Mouse (Mus musculus) hindbrain, embryonic 14.5 days (tissue): ENCODE results near the gene Mrpl20. TPM values are rescaled to one million over a fixed set of nuclear protein-coding genes. Genes with fewer than 3 reads are reported as not detected.

ENCODE experiments used
- ATAC-seq: fragments of 200-750 bp; cut with Nextera tagmentation; 2 replicates; pipeline ENCODE4 v1.8.0; 2017; ENCODE audit warnings: moderate number of reproducible peaks, mild to moderate bottlenecking, moderate TSS enrichment, moderate library complexity; ENCODE audit not compliant: low FRiP score
- DNase-seq: peaks from one replicate; pipeline ENCODE4 v3.0.0-alpha.2; 2015; ENCODE audit warnings: low spot score
- H3K27ac ChIP-seq: fragments of 300-500 bp; sonication (generic); 2 replicates; pipeline ENCODE4 v1.5.1; 2014; ENCODE audit warnings: mild to moderate bottlenecking, moderate library complexity
- H3K27me3 ChIP-seq: fragments of 300-500 bp; sonication (generic); 2 replicates; pipeline ENCODE4 v1.6.1; 2014; ENCODE audit warnings: mild to moderate bottlenecking, low read length, mixed read lengths; ENCODE audit not compliant: control insufficient read depth, insufficient read depth
- H3K36me3 ChIP-seq: fragments of 300-500 bp; sonication (generic); replicated peaks from 2 replicates; pipeline ENCODE4 v1.6.1; 2014; ENCODE audit not compliant: control insufficient read depth, insufficient read depth
- H3K4me1 ChIP-seq: fragments of 300-500 bp; sonication (generic); replicated peaks from 2 replicates; pipeline ENCODE4 v1.6.1; 2014; ENCODE audit warnings: antibody characterized with exemption, low read length, mixed read lengths; ENCODE audit not compliant: control insufficient read depth, insufficient read depth
- H3K4me2 ChIP-seq: fragments of 300-500 bp; sonication (generic); replicated peaks from 2 replicates; pipeline ENCODE4 v1.6.1; 2014; ENCODE audit warnings: mild to moderate bottlenecking, moderate library complexity
- H3K4me3 ChIP-seq: fragments of 300-500 bp; sonication (generic); replicated peaks from 2 replicates; pipeline ENCODE4 v1.5.1; 2014; ENCODE audit warnings: mild to moderate bottlenecking, low read length
- H3K9ac ChIP-seq: fragments of 300-500 bp; sonication (generic); 2 replicates; pipeline ENCODE4 v1.6.1; 2014
- H3K9me3 ChIP-seq: fragments of 300-500 bp; sonication (generic); 2 replicates; pipeline ENCODE4 v1.6.1; 2016; ENCODE audit warnings: low read length; ENCODE audit not compliant: control insufficient read depth
- WGBS: fragments of 180-500 bp; shearing (Covaris S2); extraction: QIAGEN DNeasy Blood & Tissue Kit; methylation state at CpG from one replicate; pipeline ENCODE4 v1.1.7; 2014; 5-methylcytosine and 5-hydroxymethylcytosine counted together
- polyA plus RNA-seq: library from polyadenylated mRNA; unstranded; fragments of >200 nt; fragmentation: Nextera tagmentation; extraction: Ambion mirVana; gene quantifications from 2 replicates; pipeline ENCODE4 v1.2.1, GENCODE M21; 2014

Mrpl20 gene
- polyA plus RNA-seq, 1 experiment from 2014 or later = 267 TPM

DNA sequence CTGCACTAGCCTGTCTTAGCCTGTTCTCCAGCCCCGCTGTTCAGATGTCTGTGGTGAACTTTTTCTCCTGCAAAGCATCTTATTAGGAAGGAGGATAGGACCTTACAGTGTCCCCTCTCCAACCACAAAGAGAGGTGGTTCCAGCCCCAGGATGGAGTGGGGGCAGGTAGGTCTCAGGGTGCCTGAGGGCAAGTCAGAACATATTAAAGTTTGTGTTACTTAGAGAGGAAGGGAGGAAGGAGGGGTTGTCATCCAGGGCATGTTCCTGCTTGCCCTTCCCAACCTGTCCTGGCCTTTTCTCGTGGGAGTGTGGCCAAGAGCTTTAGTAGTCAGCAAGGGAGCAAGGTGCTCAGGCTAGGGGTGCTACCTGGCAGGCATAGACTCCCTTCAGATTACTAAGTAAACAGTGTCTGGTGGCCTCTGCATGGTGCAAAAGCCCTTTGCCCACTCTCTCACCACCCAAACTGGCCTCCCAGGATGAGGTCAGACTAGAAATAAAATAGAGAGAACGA lies 12.0 kb upstream of the Mrpl20 start:
- WGBS = 83% methylated on average over 3 of the region's 3 CpGs
- DNase-seq (no peak), ATAC-seq (no peak)
- no peak overlapping the region for H3K4me2 ChIP-seq
- no peak overlapping the region for H3K9ac ChIP-seq
- no peaks in the 10 kb centered on the region for H3K27me3 ChIP-seq
- H3K9me3 ChIP-seq = no peaks in the 10 kb centered on the region
- no peaks in the 10 kb centered on the region for H3K4me1 ChIP-seq
- H3K27ac ChIP-seq = no peak overlapping the region
- H3K4me3 ChIP-seq = no peak overlapping the region
- no peaks in the 10 kb centered on the region for H3K36me3 ChIP-seq

DNA sequence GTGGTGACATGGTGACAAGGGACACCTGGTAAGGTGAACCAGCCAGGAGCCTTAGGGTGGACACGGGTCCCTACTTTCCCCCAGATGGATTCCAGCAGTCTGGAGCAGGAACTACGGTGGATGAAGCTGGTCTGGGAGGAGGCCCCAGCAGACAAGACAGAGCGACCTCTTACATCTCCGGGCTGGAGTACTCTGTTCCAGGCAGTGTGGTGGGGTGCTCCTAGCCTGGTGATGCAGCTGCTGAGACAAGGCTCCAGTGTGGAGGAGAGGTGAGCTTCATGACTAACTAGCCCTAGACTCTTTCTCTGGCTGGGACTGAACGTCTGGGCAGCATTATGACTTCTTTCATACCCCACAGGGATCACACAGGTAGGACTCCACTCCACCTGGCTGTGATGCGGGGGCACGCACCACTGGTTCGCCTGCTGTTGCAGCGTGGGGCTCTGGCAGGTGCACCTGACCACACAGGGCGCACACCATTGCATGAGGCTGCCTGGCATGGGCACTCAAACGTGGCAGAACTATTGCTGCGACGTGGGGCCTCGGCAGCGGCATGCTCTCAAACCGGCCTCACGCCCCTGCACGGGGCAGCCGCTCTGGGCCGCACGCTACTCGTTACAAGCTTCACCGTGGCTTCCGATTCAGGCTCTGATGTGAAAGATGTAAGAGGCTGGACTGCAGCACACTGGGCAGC lies 11.3 kb upstream of the Mrpl20 start:
- Histone ChIP-seq H3K9ac (no peak overlapping the region), H3K36me3 (no peaks in the 10 kb centered on the region), H3K4me3 (no peak overlapping the region), H3K4me1 (no peaks in the 10 kb centered on the region), H3K27me3 (no peaks in the 10 kb centered on the region), H3K4me2 (no peak overlapping the region), H3K9me3 (no peaks in the 10 kb centered on the region), H3K27ac (no peak overlapping the region)
- no peak for ATAC-seq
- no peak for DNase-seq
- WGBS = 74% methylated on average over 24 of the region's 24 CpGs

DNA sequence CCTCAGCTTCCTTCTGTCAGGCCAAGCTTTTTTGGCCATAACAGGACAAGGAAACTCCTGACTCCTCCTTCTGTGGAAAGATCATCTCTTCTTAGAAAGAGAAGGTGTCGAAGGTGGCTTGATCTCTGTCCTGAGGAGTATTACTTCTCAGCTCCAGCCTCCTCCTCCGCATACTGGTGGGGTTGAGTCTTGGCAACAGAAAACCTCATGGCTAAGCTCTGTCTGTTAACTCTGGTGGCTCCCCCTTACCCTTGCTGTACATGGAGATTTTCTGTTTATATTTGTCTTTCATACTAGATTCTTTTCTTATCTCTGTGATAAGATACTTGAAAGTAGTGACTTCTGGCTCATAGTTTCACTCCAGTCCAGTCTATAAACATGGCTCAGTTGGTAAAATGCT lies 8.9 kb upstream of the Mrpl20 start:
- no peak for ATAC-seq
- Histone ChIP-seq H3K27me3 (no peaks in the 10 kb centered on the region), H3K4me1 (no peaks in the 10 kb centered on the region), H3K9me3 (no peaks in the 10 kb centered on the region), H3K27ac (no peak overlapping the region), H3K4me3 (no peak overlapping the region), H3K36me3 (no peaks in the 10 kb centered on the region), H3K4me2 (no peak overlapping the region), H3K9ac (no peak overlapping the region)
- no peak for DNase-seq
- WGBS = 87% methylated on average over 2 of the region's 2 CpGs

- no peaks in the 10 kb centered on the region for H3K27me3 ChIP-seq
- H3K4me3 ChIP-seq = no peak overlapping the region
- ATAC-seq = no peak
- H3K9me3 ChIP-seq = no peaks in the 10 kb centered on the region
- 100% methylated on average over 1 of the region's 1 CpGs for WGBS
- H3K27ac ChIP-seq = no peak overlapping the region
- peaks cover 20% of the 10 kb centered on the region for H3K36me3 ChIP-seq
- no peak for DNase-seq
- H3K4me2 ChIP-seq = no peak overlapping the region
- peaks cover 11% of the 10 kb centered on the region for H3K4me1 ChIP-seq
- H3K9ac ChIP-seq = no peak overlapping the region
Observed at GRCm38 (mm10) chr4:155802075-155802474, 603 bp upstream of the Mrpl20 start.

DNA sequence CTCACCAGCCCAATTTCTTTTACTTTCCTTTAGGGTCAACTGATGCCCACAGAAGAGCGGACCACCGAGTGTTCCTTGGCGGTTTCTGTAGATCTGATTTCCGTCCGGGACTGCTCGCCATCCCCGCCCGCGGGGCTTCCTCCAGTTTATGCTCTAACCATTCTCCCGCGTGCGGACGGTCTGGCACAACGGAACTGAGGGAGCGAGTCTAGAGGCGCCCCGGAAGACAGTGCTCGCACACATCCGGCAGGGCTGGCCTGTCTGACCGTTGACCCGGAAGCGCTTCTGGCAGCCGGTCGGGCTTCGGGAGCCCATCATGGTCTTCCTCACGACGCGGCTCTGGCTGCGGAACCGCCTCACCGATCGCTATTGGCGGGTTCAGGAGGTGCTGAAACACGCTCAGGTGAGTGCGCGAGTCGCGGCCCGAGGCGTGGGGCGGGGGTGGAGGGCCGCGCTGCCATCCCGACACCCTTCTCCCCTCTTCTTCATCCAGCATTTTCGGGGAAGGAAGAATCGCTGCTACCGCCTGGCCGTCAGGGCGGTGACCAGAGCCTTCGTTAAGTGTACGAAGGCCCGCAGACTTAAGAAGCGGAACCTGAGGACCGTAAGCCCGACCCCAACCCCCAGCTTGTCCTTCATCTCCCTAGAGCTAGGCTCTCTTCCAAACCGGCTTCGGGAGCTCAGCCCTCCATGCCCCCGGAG lies 813 bp downstream of the Mrpl20 start:
- H3K4me3 ChIP-seq = peak overlapping the region; percentile 82
- peaks cover 35% of the 10 kb centered on the region for H3K36me3 ChIP-seq
- DNase-seq (peak; percentile 97), ATAC-seq (peak; percentile 98)
- peak overlapping the region; percentile 67 for H3K27ac ChIP-seq
- H3K27me3 ChIP-seq = no peaks in the 10 kb centered on the region
- H3K9me3 ChIP-seq = no peaks in the 10 kb centered on the region
- WGBS = under 1% methylated on average over 57 of the region's 58 CpGs
- peak overlapping the region; percentile 77 for H3K9ac ChIP-seq
- peak overlapping the region; percentile 92 for H3K4me2 ChIP-seq
- H3K4me1 ChIP-seq = peaks cover 11% of the 10 kb centered on the region

GRCm38 (mm10) chr4:155807841-155808240 lies 5.2 kb downstream of the Mrpl20 start:
- peaks cover 64% of the 10 kb centered on the region for H3K36me3 ChIP-seq
- no peak for ATAC-seq

DNA sequence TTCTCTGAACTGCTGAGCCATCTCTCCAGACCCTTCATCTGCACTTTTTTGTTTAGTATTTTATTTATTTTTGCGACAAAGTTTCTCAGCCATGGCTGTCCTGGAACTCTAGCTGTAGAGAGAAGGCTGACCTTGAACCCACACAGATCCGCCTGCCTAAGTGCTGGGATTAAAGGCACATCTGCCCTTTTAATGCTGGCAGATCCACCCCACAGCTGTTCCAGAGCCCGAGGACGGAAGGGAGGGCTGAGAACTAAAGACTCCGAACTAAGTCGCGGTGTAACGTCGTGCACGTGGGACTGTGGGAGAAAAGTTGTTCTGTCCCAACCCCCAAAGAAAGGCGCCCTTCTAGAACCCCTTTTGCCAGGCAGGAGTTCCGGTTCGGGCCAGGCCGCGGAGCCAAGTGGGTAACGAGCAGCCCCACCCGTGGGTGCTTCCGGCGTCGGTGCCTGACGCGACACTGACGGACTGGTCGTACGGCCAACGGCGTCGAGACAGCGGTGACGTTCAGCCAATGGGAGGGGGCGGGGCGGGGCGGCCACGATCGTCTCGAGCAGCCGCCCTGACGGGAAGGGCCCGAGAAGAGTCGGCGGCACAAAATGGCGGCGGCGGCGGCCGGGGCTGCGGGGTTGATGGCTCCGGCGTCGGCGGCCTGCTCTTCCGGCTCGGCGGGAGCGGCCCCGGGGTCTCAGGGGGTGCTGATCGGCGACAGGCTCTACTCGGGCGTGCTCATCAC lies 9.4 kb downstream of the Mrpl20 start, which contains the start of gene Ccnl2:
Gene Ccnl2, plus strand, starts transcription at position 561 of the 736 bp plus-strand sequence.
- WGBS = under 1% methylated on average over 56 of the region's 60 CpGs
- Histone ChIP-seq H3K27me3 (no peaks in the 10 kb centered on the region), H3K4me2 (peak within 1 kb of the TSS; percentile 91), H3K36me3 (peaks cover 77% of the 10 kb centered on the region), H3K4me3 (peak within 1 kb of the TSS; percentile 100), H3K27ac (peak within 1 kb of the TSS; percentile 88), H3K9ac (peak within 1 kb of the TSS; percentile 98), H3K9me3 (no peaks in the 10 kb centered on the region), H3K4me1 (peaks cover 24% of the 10 kb centered on the region)
- peak; percentile 96 for DNase-seq
- ATAC-seq = peak; percentile 99

More at GRCm38 (mm10) chr4:155807841-155808240, 5.2 kb downstream of the Mrpl20 start:
- H3K27ac ChIP-seq = no peak overlapping the region
- H3K9ac ChIP-seq = no peak overlapping the region
- no peaks in the 10 kb centered on the region for H3K9me3 ChIP-seq
- H3K27me3 ChIP-seq = no peaks in the 10 kb centered on the region
- no peak overlapping the region for H3K4me2 ChIP-seq
- no peak for DNase-seq
- WGBS = 87% methylated on average over 3 of the region's 3 CpGs
- no peak overlapping the region for H3K4me3 ChIP-seq
- peaks cover 19% of the 10 kb centered on the region for H3K4me1 ChIP-seq

DNA sequence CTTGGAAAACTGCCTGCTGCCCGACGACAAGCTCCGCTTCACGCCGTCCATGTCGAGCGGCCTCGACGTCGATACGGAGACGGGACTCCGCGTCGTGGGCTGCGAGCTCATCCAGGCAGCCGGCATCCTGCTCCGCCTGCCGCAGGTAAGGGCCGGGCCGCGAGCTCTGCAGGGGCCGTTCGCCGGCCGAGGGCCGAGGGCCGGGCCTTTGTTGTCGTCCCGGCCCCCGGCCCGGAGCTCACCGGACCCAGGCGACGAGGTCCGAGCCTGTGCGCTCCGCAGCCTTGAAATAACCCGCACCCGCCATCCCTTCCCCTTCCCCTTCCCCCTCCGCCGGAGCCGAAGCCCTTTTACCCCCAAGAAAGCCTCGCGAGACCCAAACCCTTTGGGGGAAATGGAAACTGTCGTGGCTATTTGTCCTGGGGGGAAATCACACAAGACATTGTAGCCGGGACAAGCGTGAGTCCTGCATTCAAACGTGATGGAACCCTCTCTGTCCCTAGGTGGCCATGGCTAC lies 10.0 kb downstream of the Mrpl20 start:
- Histone ChIP-seq H3K4me2 (peak overlapping the region; percentile 91), H3K27me3 (no peaks in the 10 kb centered on the region), H3K9ac (peak overlapping the region; percentile 98), H3K27ac (peak overlapping the region; percentile 88), H3K9me3 (no peaks in the 10 kb centered on the region), H3K36me3 (peaks cover 77% of the 10 kb centered on the region), H3K4me1 (peaks cover 24% of the 10 kb centered on the region), H3K4me3 (peak overlapping the region; percentile 100)
- ATAC-seq = peak; percentile 46; the same call in 1 of the 2 replicates
- WGBS = under 1% methylated on average over 41 of the region's 49 CpGs
- DNase-seq = no peak

DNA sequence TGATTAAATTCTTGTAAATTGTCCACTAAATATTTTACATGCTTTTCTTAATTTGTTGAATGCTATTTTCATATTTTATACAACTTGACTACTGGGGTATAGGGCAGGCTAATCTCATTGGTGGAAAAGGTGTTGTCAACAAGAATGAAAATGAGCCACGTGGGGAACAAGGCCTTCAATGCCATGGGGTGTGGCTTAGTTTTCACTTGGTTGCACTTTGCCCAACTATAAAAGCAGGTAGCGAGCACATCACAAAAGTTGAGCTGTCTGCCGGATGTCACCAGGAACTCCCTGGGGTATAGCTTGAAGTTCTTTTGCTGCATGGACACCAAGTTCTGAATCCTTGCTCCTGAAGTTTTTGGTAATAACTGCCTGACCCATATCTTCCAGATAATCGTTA lies 14.9 kb downstream of the Mrpl20 start:
- Histone ChIP-seq H3K9me3 (no peaks in the 10 kb centered on the region), H3K4me1 (peaks cover 16% of the 10 kb centered on the region), H3K36me3 (peaks cover 88% of the 10 kb centered on the region), H3K27ac (no peak overlapping the region), H3K4me3 (no peak overlapping the region), H3K4me2 (no peak overlapping the region), H3K9ac (no peak overlapping the region), H3K27me3 (no peaks in the 10 kb centered on the region)
- DNase-seq (no peak), ATAC-seq (no peak)
- WGBS = 76% methylated on average over 4 of the region's 4 CpGs
